18 mouse cellular contexts compared by ENCODE assay signal in the genomic region with DNA sequence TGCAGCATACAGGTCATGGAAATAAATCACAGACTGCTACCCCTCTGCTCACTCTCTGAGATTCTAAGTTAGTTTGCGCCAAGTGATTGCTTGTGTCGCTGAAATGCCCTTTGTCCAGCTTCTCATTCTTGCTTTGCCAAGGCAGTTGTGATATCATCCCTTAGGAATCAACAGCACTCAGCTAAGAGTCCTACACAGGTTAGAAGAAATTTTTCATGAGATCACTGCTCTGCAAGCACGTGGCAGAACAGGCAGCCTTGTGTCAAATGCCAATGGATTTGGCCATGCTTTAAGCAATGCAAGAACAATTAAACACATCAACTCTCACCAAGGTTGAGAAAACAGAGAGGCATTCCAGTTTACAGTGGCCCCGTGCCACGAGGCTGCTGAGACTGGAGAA.
DNase-seq lines count a peak whose midpoint lies in the region; ATAC-seq and TF ChIP-seq lines count a peak whose summit lies in the region.
"Had no signal": no experiment of that assay in that cellular context is flagged by ENCODE, and none has a peak within 500 bp of the region (broad histone marks: within the 10 kb centered on the region; RNA-seq: fewer than 3 reads in every experiment).

No protein-coding gene starts in this region.

- H3K9ac ChIP-seq in lung, postnatal 0 days (replicated peaks; ENCODE audit: low read depth): no peak overlapping the region
- H3K9ac ChIP-seq: embryonic facial prominence, embryonic 13.5 days; liver, embryonic 13.5 days; neural tube, embryonic 12.5 days had no signal

- H3K4me1 ChIP-seq in heart, embryonic 10.5 days: no peaks in the 10 kb centered on the region
- H3K4me1 ChIP-seq in lung, postnatal 0 days (ENCODE audit: insufficient read depth, low read depth, low read length): no peaks in the 10 kb centered on the region
- no peaks in the 10 kb centered on the region for H3K4me1 ChIP-seq in embryonic facial prominence, embryonic 10.5 days
- H3K4me1 ChIP-seq: embryonic facial prominence, embryonic 13.5 days; forebrain, embryonic 10.5 days; liver, embryonic 13.5 days; neural tube, embryonic 12.5 days had no signal

- POLR2A ChIA-PET in Patski (lab: Charles Lee): no interaction called here

- TF ChIP-seq EP300 in lung, postnatal 0 days (IDR thresholded peaks at IDR 0.05): peak; percentile 22; the same call in 1 of the 2 replicates

- DNase-seq in heart, postnatal 10 days: peak; percentile 20 to 31
- DNase-seq in heart, embryonic 10.5 days (ENCODE audit: low spot score): no peak
- DNase-seq in 3T3-L1 (ENCODE audit: low read depth, low spot score): peak; percentile 79
- DNase-seq in Patski (ENCODE audit: low read depth, low spot score): peak; percentile 64
- DNase-seq in lung, postnatal 0 days (ENCODE audit: low spot score): peak; percentile 21
- DNase-seq in spleen, adult 12 weeks (ENCODE audit: low spot score): no peak
- DNase-seq in embryonic facial prominence, embryonic 10.5 days (ENCODE audit: low spot score): no peak
- DNase-seq: cerebellum, adult 11 months; cerebellum, postnatal 36 days; gastrocnemius, postnatal 36 days; liver, embryonic 13.5 days; right cerebral cortex, postnatal 14 days; thymus, postnatal 4 days had no signal

- H3K36me3 ChIP-seq in heart, embryonic 10.5 days: no peaks in the 10 kb centered on the region
- no peaks in the 10 kb centered on the region for H3K36me3 ChIP-seq in lung, postnatal 0 days (ENCODE audit: insufficient read depth, low read length)
- no peaks in the 10 kb centered on the region for H3K36me3 ChIP-seq in embryonic facial prominence, embryonic 10.5 days (replicated peaks)
- H3K36me3 ChIP-seq: embryonic facial prominence, embryonic 13.5 days; forebrain, embryonic 10.5 days; G1E; liver, embryonic 13.5 days; neural tube, embryonic 12.5 days had no signal

- intact Hi-C loops in heart, postnatal 10 days (cut with DNase I): no loop called here

- TF ChIP-seq CTCF in Patski (IDR thresholded peaks at IDR 0.05): no peak
- no peak for TF ChIP-seq CTCF in lung, postnatal 0 days (IDR thresholded peaks at IDR 0.05)

- WGBS in heart, embryonic 10.5 days: 74% methylated on average over 5 of the region's 5 CpGs
- WGBS in lung, postnatal 0 days: 59% methylated on average over 5 of the region's 5 CpGs
- WGBS in embryonic facial prominence, embryonic 10.5 days: 88% methylated on average over 5 of the region's 5 CpGs

- in situ Hi-C loops in Patski (cut with MboI; ENCODE audit: low pct_unique_long_range_greater_than_20kb): no loop called here

- ATAC-seq in Patski: peak; percentile 98
- peak; percentile 62 for ATAC-seq in lung, postnatal 0 days
- ATAC-seq: hindbrain, postnatal 0 days had no signal

- no peak overlapping the region for H3K27ac ChIP-seq in heart, embryonic 10.5 days
- H3K27ac ChIP-seq in lung, postnatal 0 days (ENCODE audit: low read length): no peak overlapping the region
- H3K27ac ChIP-seq in embryonic facial prominence, embryonic 10.5 days (replicated peaks): no peak overlapping the region
- H3K27ac ChIP-seq: embryonic facial prominence, embryonic 13.5 days; forebrain, embryonic 10.5 days; hindbrain, postnatal 0 days; liver, embryonic 13.5 days; neural tube, embryonic 12.5 days had no signal

- H3K4me3 ChIP-seq in heart, embryonic 10.5 days: no peak overlapping the region
- no peak overlapping the region for H3K4me3 ChIP-seq in lung, postnatal 0 days (ENCODE audit: low read depth, low read length)
- no peak overlapping the region for H3K4me3 ChIP-seq in embryonic facial prominence, embryonic 10.5 days
- H3K4me3 ChIP-seq: embryonic facial prominence, embryonic 13.5 days; forebrain, embryonic 10.5 days; liver, embryonic 13.5 days; neural tube, embryonic 12.5 days had no signal

- H3K4me2 ChIP-seq in lung, postnatal 0 days (replicated peaks; ENCODE audit: low read depth, low read length): no peak overlapping the region
- H3K4me2 ChIP-seq: embryonic facial prominence, embryonic 13.5 days; liver, embryonic 13.5 days; neural tube, embryonic 12.5 days had no signal

- H3K9me3 ChIP-seq in heart, embryonic 10.5 days: no peaks in the 10 kb centered on the region
- no peaks in the 10 kb centered on the region for H3K9me3 ChIP-seq in lung, postnatal 0 days (ENCODE audit: low read length)
- H3K9me3 ChIP-seq in embryonic facial prominence, embryonic 10.5 days: no peaks in the 10 kb centered on the region
- H3K9me3 ChIP-seq: embryonic facial prominence, embryonic 13.5 days; forebrain, embryonic 10.5 days; G1E; liver, embryonic 13.5 days; neural tube, embryonic 12.5 days had no signal

- no peaks in the 10 kb centered on the region for H3K27me3 ChIP-seq in heart, embryonic 10.5 days (ENCODE audit: insufficient read depth, poor library complexity, severe bottlenecking)
- no peaks in the 10 kb centered on the region for H3K27me3 ChIP-seq in Patski
- H3K27me3 ChIP-seq in lung, postnatal 0 days (replicated peaks; ENCODE audit: insufficient read depth, low read length): no peaks in the 10 kb centered on the region
- no peaks in the 10 kb centered on the region for H3K27me3 ChIP-seq in embryonic facial prominence, embryonic 10.5 days (replicated peaks; ENCODE audit: low read depth, poor library complexity, severe bottlenecking)
- H3K27me3 ChIP-seq: embryonic facial prominence, embryonic 13.5 days; liver, embryonic 13.5 days; neural tube, embryonic 12.5 days had no signal

- CTCF ChIA-PET in Patski (lab: Charles Lee): interaction anchor here (1.7 kb wide), 1 partner anchor 9 kb away, joined by 5 read pairs; no protein-coding TSS in a partner anchor

Comparison
In these comparisons a context has a peak if more than half of its experiments do, and no peak if none do; other contexts are left out.
1. DNase-seq: peak in heart, postnatal 10 days (2 of 2), 3T3-L1 (single experiment), Patski (single experiment) and lung, postnatal 0 days (single experiment); none in heart, embryonic 10.5 days (single experiment), spleen, adult 12 weeks (single experiment) and embryonic facial prominence, embryonic 10.5 days (single experiment).